Mouse (Mus musculus) activated CD4-positive, CD25-positive, alpha-beta regulatory T cell, adult 4 months (primary cell): Measurements from ENCODE around the gene Medag. TPM values are rescaled to one million over a fixed set of nuclear protein-coding genes. Genes with fewer than 3 reads are reported as not detected.

Experiments used
- polyA plus RNA-seq, 2 experiments: library from polyadenylated mRNA; unstranded; fragments of 100-300 nt; shearing (Covaris generic); gene quantifications; one replicate each; pipeline ENCODE4 v1.2.1; 2017

Gene Medag
- polyA plus RNA-seq, 2 experiments from 2014 or later, result 1.2 to 1.6 TPM

Other genes with a start within 250 kb of the Medag start
- 10 to 100 TPM; 27.9 to 28.5 TPM for gene Uspl1, start 227.4 kb upstream of the Medag start, polyA plus RNA-seq
- 1,000 to 10,000 TPM in 1 of 2 experiments, 100 to 1,000 TPM in 1; 402 to 1,098 TPM for gene Hmgb1, start 227.3 kb upstream of the Medag start, polyA plus RNA-seq
- gene Alox5ap, start 147.0 kb upstream of the Medag start, polyA plus RNA-seq, result 1 to 10 TPM; 1.5 to 3.0 TPM
- gene Tex26, start 27.9 kb downstream of the Medag start, polyA plus RNA-seq, result not detected
- not detected for gene Wdr95, start 116.9 kb downstream of the Medag start, polyA plus RNA-seq
- 10 to 100 TPM; 25.6 to 27.9 TPM for gene Hsph1, start 224.6 kb downstream of the Medag start, polyA plus RNA-seq